Mouse (Mus musculus): Measurements from ENCODE around the gene Inafm2. TPM values are rescaled to one million over a fixed set of nuclear protein-coding genes. Genes with fewer than 3 reads are reported as not detected.

Inafm2 gene
- polyA plus RNA-seq (2011; ENCODE audit: insufficient read length, low read depth, missing spikeins), result 17.3 and 19.0 TPM in 2 replicates

GRCm38 (mm10) chr2:118745232-118745884, at the start of gene Inafm2:
Gene Inafm2, plus strand, starts transcription at chr2:118745758.
- H3K27ac ChIP-seq (ENCODE audit: insufficient read depth, low read length), result no peak within 1 kb of the TSS
- TF ChIP-seq POLR2A (IDR thresholded peaks at IDR 0.05; ENCODE audit: low read depth, low read length) (peak; percentile 61), CTCF (IDR thresholded peaks at IDR 0.05; ENCODE audit: borderline replicate concordance, insufficient read depth, low read length) (no peak)
- H3K4me3 ChIP-seq (ENCODE audit: insufficient read depth, low read length), result peak within 1 kb of the TSS; percentile 72
- H3K4me1 ChIP-seq (ENCODE audit: control insufficient read depth, insufficient read depth, low read length), result peaks cover 15% of the 10 kb centered on the region

GRCm38 (mm10) chr2:118696451-118697308, 48.9 kb upstream of the Inafm2 start:
- TF ChIP-seq POLR2A (IDR thresholded peaks at IDR 0.05; ENCODE audit: low read depth, low read length) (no peak), CTCF (IDR thresholded peaks at IDR 0.05; ENCODE audit: borderline replicate concordance, insufficient read depth, low read length) (no peak)
- no peak overlapping the region for H3K27ac ChIP-seq (ENCODE audit: insufficient read depth, low read length)
- H3K4me3 ChIP-seq (ENCODE audit: insufficient read depth, low read length), result no peak overlapping the region
- H3K4me1 ChIP-seq (ENCODE audit: control insufficient read depth, insufficient read depth, low read length), result no peaks in the 10 kb centered on the region

GRCm38 (mm10) chr2:118697311-118697877, 48.2 kb upstream of the Inafm2 start:
- TF ChIP-seq POLR2A (IDR thresholded peaks at IDR 0.05; ENCODE audit: low read depth, low read length) (no peak), CTCF (IDR thresholded peaks at IDR 0.05; ENCODE audit: borderline replicate concordance, insufficient read depth, low read length) (no peak)
- H3K27ac ChIP-seq (ENCODE audit: insufficient read depth, low read length), result no peak overlapping the region

GRCm38 (mm10) chr2:118697955-118698354, 47.6 kb upstream of the Inafm2 start:
- no peak overlapping the region for H3K4me3 ChIP-seq (ENCODE audit: insufficient read depth, low read length)
- H3K4me1 ChIP-seq (ENCODE audit: control insufficient read depth, insufficient read depth, low read length), result no peaks in the 10 kb centered on the region
- TF ChIP-seq POLR2A (IDR thresholded peaks at IDR 0.05; ENCODE audit: low read depth, low read length) (no peak), CTCF (IDR thresholded peaks at IDR 0.05; ENCODE audit: borderline replicate concordance, insufficient read depth, low read length) (no peak)
- H3K27ac ChIP-seq (ENCODE audit: insufficient read depth, low read length), result no peak overlapping the region

More at GRCm38 (mm10) chr2:118697311-118697877, 48.2 kb upstream of the Inafm2 start:
- Histone ChIP-seq H3K4me1 (ENCODE audit: control insufficient read depth, insufficient read depth, low read length) (no peaks in the 10 kb centered on the region), H3K4me3 (ENCODE audit: insufficient read depth, low read length) (no peak overlapping the region)

GRCm38 (mm10) chr2:118700179-118701062, 45.1 kb upstream of the Inafm2 start:
- Histone ChIP-seq H3K27ac (ENCODE audit: insufficient read depth, low read length) (no peak overlapping the region), H3K4me1 (ENCODE audit: control insufficient read depth, insufficient read depth, low read length) (no peaks in the 10 kb centered on the region), H3K4me3 (ENCODE audit: insufficient read depth, low read length) (no peak overlapping the region)
- TF ChIP-seq POLR2A (IDR thresholded peaks at IDR 0.05; ENCODE audit: low read depth, low read length), result no peak
- TF ChIP-seq CTCF (IDR thresholded peaks at IDR 0.05; ENCODE audit: borderline replicate concordance, insufficient read depth, low read length), result peak; percentile 77

- no peak overlapping the region for H3K4me3 ChIP-seq (ENCODE audit: insufficient read depth, low read length)
- no peak for TF ChIP-seq POLR2A (IDR thresholded peaks at IDR 0.05; ENCODE audit: low read depth, low read length)
- no peak for TF ChIP-seq CTCF (IDR thresholded peaks at IDR 0.05; ENCODE audit: borderline replicate concordance, insufficient read depth, low read length)
- no peaks in the 10 kb centered on the region for H3K4me1 ChIP-seq (ENCODE audit: control insufficient read depth, insufficient read depth, low read length)
- H3K27ac ChIP-seq (ENCODE audit: insufficient read depth, low read length), result no peak overlapping the region
Measured at GRCm38 (mm10) chr2:118701161-118701560, 44.4 kb upstream of the Inafm2 start.

DNA sequence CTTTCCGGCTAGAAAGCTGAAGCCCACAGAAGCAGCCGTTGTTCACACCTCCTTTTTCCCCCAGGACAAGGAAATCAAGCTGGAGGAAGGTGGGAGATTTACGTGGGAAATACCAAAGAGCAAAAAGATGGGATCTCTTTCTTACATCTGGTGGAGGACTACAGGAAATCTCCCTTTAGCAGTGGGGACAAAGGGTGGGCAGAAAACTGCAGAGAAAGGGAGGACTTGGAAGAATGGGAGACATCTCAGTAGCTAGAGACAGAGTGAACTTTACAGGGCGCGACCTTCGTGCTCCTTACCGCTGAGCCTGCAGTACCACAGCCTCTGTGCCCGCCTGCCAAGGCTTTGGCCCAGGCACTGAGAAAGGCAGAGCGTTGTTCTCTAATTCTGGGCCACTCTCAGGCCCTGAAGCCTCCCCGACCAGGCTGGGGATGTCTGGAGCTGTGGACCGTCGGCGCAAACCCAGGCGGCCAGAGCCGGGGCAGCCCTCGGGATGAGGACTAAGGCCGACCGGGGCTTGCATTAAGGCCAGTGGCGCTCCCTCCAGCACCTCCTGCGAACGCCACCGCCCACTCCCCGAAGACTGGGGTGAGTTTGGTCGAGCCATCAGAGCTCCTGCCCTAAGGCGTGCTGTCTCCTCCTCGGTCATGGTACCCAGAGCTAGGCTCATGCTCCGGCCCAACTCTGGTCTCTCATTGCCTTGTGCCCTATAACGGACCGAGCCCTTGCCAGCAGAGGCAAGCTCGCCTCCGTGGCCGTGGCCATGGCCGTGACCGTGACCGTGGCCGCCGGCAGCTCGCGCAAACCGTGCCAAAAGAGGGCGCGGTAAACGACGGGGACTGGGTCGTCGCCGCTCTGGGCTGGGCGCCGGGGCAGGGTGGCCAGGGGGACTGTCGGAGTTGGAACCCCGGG, 43.3 kb upstream of the Inafm2 start:
- Histone ChIP-seq H3K4me1 (ENCODE audit: control insufficient read depth, insufficient read depth, low read length) (no peaks in the 10 kb centered on the region), H3K27ac (ENCODE audit: insufficient read depth, low read length) (no peak overlapping the region), H3K4me3 (ENCODE audit: insufficient read depth, low read length) (no peak overlapping the region)
- TF ChIP-seq CTCF (IDR thresholded peaks at IDR 0.05; ENCODE audit: borderline replicate concordance, insufficient read depth, low read length) (no peak), POLR2A (IDR thresholded peaks at IDR 0.05; ENCODE audit: low read depth, low read length) (no peak)

Data from embryonic fibroblast, embryonic 13.5 days (primary cell).